Mouse (Mus musculus) CH12.LX (cell line): ENCODE measurements around the gene Cit. TPM values are rescaled to one million over a fixed set of nuclear protein-coding genes. Genes with fewer than 3 reads are reported as not detected.

Experiments
- DNase-seq: peaks from one replicate; pipeline ENCODE4 v3.0.0-alpha.2; 2013; ENCODE audit errors: extremely low read depth
- H3K27ac ChIP-seq: 2 replicates; pipeline ENCODE4 v1.5.1; 2012; ENCODE audit warnings: low read depth, mild to moderate bottlenecking, control low read depth, moderate library complexity; ENCODE audit not compliant: insufficient read depth
- H3K27me3 ChIP-seq: replicated peaks from 2 replicates; pipeline ENCODE3; 2012; ENCODE audit warnings: inconsistent platforms
- H3K36me3 ChIP-seq, 2 experiments: replicated peaks in 1 of 2; 2 replicates each; pipeline versions ENCODE3 to v1.6.1; 2012; ENCODE audit warnings: inconsistent platforms in 1 of 2, low read length in 1 of 2, mild to moderate bottlenecking in 1 of 2, mixed read lengths in 1 of 2, moderate library complexity in 1 of 2; ENCODE audit not compliant: control insufficient read depth in 1 of 2, insufficient read depth in 1 of 2
- H3K4me1 ChIP-seq, 2 experiments: 2 replicates each; pipeline ENCODE4 v1.6.1; 2012; ENCODE audit warnings: inconsistent platforms in 1 of 2, moderate library complexity in 1 of 2; ENCODE audit not compliant: insufficient read depth in 2 of 2, control insufficient read depth in 1 of 2
- H3K4me2 ChIP-seq: 2 replicates; pipeline ENCODE4 v1.6.1; 2012; ENCODE audit warnings: low read depth, mild to moderate bottlenecking, control low read depth; ENCODE audit not compliant: poor library complexity, insufficient read depth, severe bottlenecking
- H3K4me3 ChIP-seq, 3 experiments: fragments of 150-350 bp in 1 of 3; sonication (generic) in 1 of 3; replicated peaks in 1 of 3; 2 replicates each; pipeline versions ENCODE3 to v1.5.1; 2011 to 2012; ENCODE audit warnings: low read depth in 2 of 3, low read length in 2 of 3, mild to moderate bottlenecking in 2 of 3, moderate library complexity in 2 of 3, control low read depth in 1 of 3, improper control_type of control experiment in 1 of 3, inconsistent platforms in 1 of 3, mixed read lengths in 1 of 3; ENCODE audit not compliant: poor library complexity in 1 of 3
- H3K79me2 ChIP-seq: replicated peaks from 2 replicates; pipeline ENCODE4 v1.6.1; 2012; ENCODE audit warnings: mild to moderate bottlenecking, moderate library complexity; ENCODE audit not compliant: control insufficient read depth, poor library complexity, insufficient read depth, severe bottlenecking; ENCODE audit errors: extremely low read depth
- H3K9ac ChIP-seq: 2 replicates; pipeline ENCODE4 v1.6.1; 2012; ENCODE audit warnings: low read depth, mild to moderate bottlenecking, control low read depth, moderate library complexity; ENCODE audit not compliant: insufficient read depth
- H3K9me3 ChIP-seq: replicated peaks from 2 replicates; pipeline ENCODE3; 2012; ENCODE audit warnings: low read length, inconsistent platforms, mixed read lengths
- CHD1 ChIP-seq: IDR thresholded peaks from 2 replicates; pipeline ENCODE4 v1.6.1; 2012; ENCODE audit warnings: low read depth, low read length, improper control_type of control experiment, inconsistent platforms
- CTCF ChIP-seq, 2 experiments: IDR thresholded peaks in 1 of 2; conservative IDR thresholded peaks in 1 of 2; 2 replicates each; pipeline ENCODE4 v1.5.1; 2011 to 2012; ENCODE audit warnings: low read depth in 2 of 2, low read length in 2 of 2, improper control_type of control experiment in 1 of 2, inconsistent platforms in 1 of 2, mild to moderate bottlenecking in 1 of 2, moderate library complexity in 1 of 2
- E2F4 ChIP-seq: IDR thresholded peaks from 2 replicates; pipeline ENCODE4 v1.6.1; 2011; ENCODE audit warnings: low read depth, low read length, improper control_type of control experiment; ENCODE audit not compliant: insufficient replicate concordance
- ELF1 ChIP-seq: IDR thresholded peaks from 2 replicates; pipeline ENCODE4 v1.6.1; 2014; ENCODE audit warnings: low read depth, mild to moderate bottlenecking, inconsistent platforms, low read length, improper control_type of control experiment
- EP300 ChIP-seq: IDR thresholded peaks from 2 replicates; pipeline ENCODE4 v1.6.1; 2011; ENCODE audit warnings: low read length, improper control_type of control experiment
- KAT2A ChIP-seq: IDR thresholded peaks from 2 replicates; pipeline ENCODE4 v1.6.1; 2012; ENCODE audit warnings: low read length, improper control_type of control experiment, inconsistent platforms; ENCODE audit not compliant: insufficient replicate concordance
- MAFK ChIP-seq: IDR thresholded peaks from 2 replicates; pipeline ENCODE4 v1.6.1; 2011; ENCODE audit warnings: low read length, improper control_type of control experiment; ENCODE audit not compliant: insufficient replicate concordance
- MXI1 ChIP-seq: IDR thresholded peaks from 2 replicates; pipeline ENCODE4 v1.6.1; 2011; ENCODE audit warnings: mild to moderate bottlenecking, low read depth, low read length, improper control_type of control experiment
- NELFE ChIP-seq: IDR thresholded peaks from 2 replicates; pipeline ENCODE4 v1.6.1; 2011; ENCODE audit warnings: low read depth, low read length, improper control_type of control experiment
- NRF1 ChIP-seq: IDR thresholded peaks from 2 replicates; pipeline ENCODE4 v1.6.1; 2014; ENCODE audit warnings: low read depth, mild to moderate bottlenecking, inconsistent platforms, low read length, improper control_type of control experiment, moderate library complexity
- RAD21 ChIP-seq: IDR thresholded peaks from 2 replicates; pipeline ENCODE4 v1.6.1; 2011; ENCODE audit warnings: low read depth, mild to moderate bottlenecking, low read length, improper control_type of control experiment, moderate library complexity
- RCOR1 ChIP-seq: conservative IDR thresholded peaks from 2 replicates; pipeline ENCODE4 v1.6.1; 2012; ENCODE audit warnings: low read depth, mild to moderate bottlenecking, inconsistent platforms, low read length, improper control_type of control experiment
- SIN3A ChIP-seq: IDR thresholded peaks from 2 replicates; pipeline ENCODE4 v1.6.1; 2012; ENCODE audit warnings: low read length, improper control_type of control experiment, inconsistent platforms
- SMC3 ChIP-seq: IDR thresholded peaks from 2 replicates; pipeline ENCODE4 v1.6.1; 2011; ENCODE audit warnings: low read depth, low read length, improper control_type of control experiment
- UBTF ChIP-seq: IDR thresholded peaks from 2 replicates; pipeline ENCODE4 v1.6.1; 2012; ENCODE audit warnings: low read depth, mild to moderate bottlenecking, inconsistent platforms, low read length, improper control_type of control experiment, moderate library complexity
- USF2 ChIP-seq: conservative IDR thresholded peaks from 2 replicates; pipeline ENCODE4 v1.6.1; 2011; ENCODE audit warnings: low read depth, low read length, improper control_type of control experiment
- ZKSCAN1 ChIP-seq: IDR thresholded peaks from 2 replicates; pipeline ENCODE4 v1.6.1; 2012; ENCODE audit warnings: low read depth, inconsistent platforms, low read length, improper control_type of control experiment, borderline replicate concordance
- dilution Hi-C: fragments of 300-500 bp; cut with MboI; formaldehyde crosslinking; loops from 2 replicates; pipeline ENCODE4 v1.14.3; 2020; ENCODE audit warnings: low sequenced_read_pairs; ENCODE audit not compliant: extremely low pct_unique_long_range_greater_than_20kb, extremely low pct_ligation_motif_present
- in situ Hi-C: fragments of 300-500 bp; cut with MboI; formaldehyde crosslinking; loops from 3 replicates; pipeline ENCODE4 v1.14.3; 2019; ENCODE audit warnings: low sequenced_read_pairs, low pct_ligation_motif_present, low pct_unique_long_range_greater_than_20kb, mixed read lengths
- polyA plus RNA-seq: library from polyadenylated mRNA; unstranded; fragments of >175 nt; gene quantifications from 2 replicates; pipeline ENCODE4 v1.2.1, GENCODE M21; 2012; ENCODE audit warnings: low read depth; ENCODE audit not compliant: insufficient read length
- total RNA-seq, 2 experiments: library from RNA; depleted of rRNA; stranded (reverse); fragments of 300-350 nt in 1 of 2; fragments of >200 nt in 1 of 2; gene quantifications; 2 replicates each; pipeline ENCODE4 v1.2.3; 2012 to 2014

Cit gene
- total and polyA plus RNA-seq, 3 experiments: 7.0 to 24.9 (median 16.2) TPM

DNA sequence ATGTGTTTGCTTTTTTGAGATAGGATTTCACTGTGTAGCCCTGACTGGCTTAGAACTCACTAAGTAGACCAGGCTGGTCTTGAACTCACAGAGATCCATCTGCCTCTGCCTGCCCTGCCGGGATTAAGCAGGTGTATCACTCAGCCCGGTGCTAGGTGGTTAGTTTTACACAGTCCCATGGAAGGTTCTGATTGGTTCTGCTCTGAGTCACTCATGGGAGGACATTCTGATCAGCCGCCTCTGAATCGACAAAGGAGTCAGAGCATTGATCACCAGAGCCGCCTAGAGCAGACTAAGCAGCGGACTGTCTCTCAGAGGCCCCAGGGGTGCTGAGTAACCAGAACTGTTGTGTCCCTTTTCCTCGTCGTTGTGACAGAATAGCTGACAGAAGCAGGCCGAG is 8.6 kb downstream of the Cit start:
- no peaks in the 10 kb centered on the region for H3K79me2 ChIP-seq
- no peaks in the 10 kb centered on the region for H3K27me3 ChIP-seq
- no peak overlapping the region for H3K9ac ChIP-seq
- no peak overlapping the region for H3K4me3 ChIP-seq
- DNase-seq: no peak
- peaks cover 55 to 93% of the 10 kb centered on the region in 2 experiments for H3K36me3 ChIP-seq
- TF ChIP-seq NRF1 (no peak), MAFK (no peak)
- in situ Hi-C loops: no loop called here
- H3K4me1 ChIP-seq: peaks cover 0 to 10% of the 10 kb centered on the region in 2 experiments; a peak in 1 of 4 replicates
- no peak overlapping the region for H3K27ac ChIP-seq
- dilution Hi-C loops: no loop called here
- H3K4me2 ChIP-seq: no peak overlapping the region
- H3K9me3 ChIP-seq: no peaks in the 10 kb centered on the region

DNA sequence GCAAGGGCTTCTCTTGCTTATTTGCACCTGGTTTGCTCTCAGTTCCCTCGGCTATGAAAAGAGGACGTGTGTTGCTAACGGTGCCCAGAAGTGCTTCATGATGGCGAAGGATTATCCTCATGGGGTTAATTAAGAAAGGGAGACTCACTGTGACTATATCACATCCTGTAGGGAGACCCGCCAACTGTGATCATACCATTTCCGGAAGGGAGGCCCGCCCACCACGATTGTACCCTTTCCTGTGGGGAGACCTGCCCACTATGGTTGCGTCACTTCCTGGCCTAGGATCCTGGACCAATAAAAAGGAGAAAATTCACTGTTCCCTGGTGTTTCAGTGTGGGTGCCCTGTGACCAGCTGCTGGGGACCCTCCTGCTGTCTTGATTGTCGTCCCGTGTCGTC is 9.3 kb downstream of the Cit start:
- Histone ChIP-seq H3K27me3 (no peaks in the 10 kb centered on the region), H3K4me1 (peaks cover 0 to 8% of the 10 kb centered on the region in 2 experiments; a peak in 1 of 4 replicates), H3K27ac (no peak overlapping the region), H3K36me3 (peaks cover 58 to 93% of the 10 kb centered on the region in 2 experiments), H3K4me2 (no peak overlapping the region), H3K9me3 (no peaks in the 10 kb centered on the region), H3K79me2 (no peaks in the 10 kb centered on the region), H3K4me3 (no peak overlapping the region), H3K9ac (no peak overlapping the region)
- in situ Hi-C loops: no loop called here
- TF ChIP-seq KAT2A (no peak), EP300 (no peak), E2F4 (no peak), RAD21 (no peak), RCOR1 (no peak), USF2 (no peak), ZKSCAN1 (no peak), NELFE (no peak), MXI1 (no peak), SIN3A (no peak), CTCF (conservative IDR thresholded peaks at IDR 0.05 in 1 of 2, IDR thresholded peaks at IDR 0.05 in 1 of 2; ENCODE audit: low read depth in 2 of 2, low read length in 2 of 2) (no peak)
- DNase-seq: no peak
- dilution Hi-C loops: no loop called here

DNA sequence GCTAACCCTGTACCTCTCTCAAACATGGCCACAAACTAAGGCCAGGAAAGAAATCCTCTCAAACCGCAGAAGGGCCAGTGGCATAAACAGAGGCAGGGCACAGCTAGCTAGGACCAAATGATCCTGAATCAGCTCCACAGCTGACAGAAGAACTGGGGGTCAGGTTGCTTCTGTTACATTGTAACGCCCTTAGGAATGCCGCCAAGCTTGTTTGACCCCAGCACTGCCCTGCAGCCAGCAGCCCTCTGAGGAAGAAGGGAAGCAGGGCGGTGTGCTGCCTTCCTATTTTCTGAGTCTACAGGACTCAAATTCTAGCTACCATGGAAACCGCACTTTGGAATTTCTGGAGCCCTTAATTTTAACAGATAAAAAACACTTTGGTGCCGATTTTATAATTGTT is 13.6 kb downstream of the Cit start:
- H3K4me3 ChIP-seq: no peak overlapping the region
- H3K27ac ChIP-seq: no peak overlapping the region
- H3K4me1 ChIP-seq: no peaks in the 10 kb centered on the region
- in situ Hi-C loops: no loop called here
- H3K27me3 ChIP-seq: no peaks in the 10 kb centered on the region
- DNase-seq: no peak
- H3K4me2 ChIP-seq: no peak overlapping the region
- H3K36me3 ChIP-seq: peaks cover 55 to 89% of the 10 kb centered on the region in 2 experiments
- H3K9me3 ChIP-seq: no peaks in the 10 kb centered on the region
- no peak overlapping the region for H3K9ac ChIP-seq
- no peaks in the 10 kb centered on the region for H3K79me2 ChIP-seq
- dilution Hi-C loops: no loop called here
- no peak for TF ChIP-seq UBTF
- no peak for TF ChIP-seq EP300
- TF ChIP-seq CHD1: no peak
- no peak for TF ChIP-seq ELF1
- TF ChIP-seq MXI1: no peak
- no peak for TF ChIP-seq SMC3
